ENCODE assay signal across 9 mouse cellular contexts in genomic region chr14:122450496-122451382, GRCm38 (mm10). TPM values are rescaled to one million over a fixed set of nuclear protein-coding genes. Genes with fewer than 3 reads are reported as not detected.
A peak's percentile ranks its signal among the peaks of the same experiment; 100 is the strongest.
DNase-seq lines count a peak whose midpoint lies in the region; ATAC-seq lines count a peak whose summit lies in the region.
"Had no signal": no experiment of that assay in that cellular context is flagged by ENCODE, and none has a peak within 500 bp of the region (broad histone marks: within the 10 kb centered on the region; RNA-seq: fewer than 3 reads in every experiment).

TSS of gene Gm5089 (minus strand) at chr14:122451115.

- peak within 1 kb of the TSS; percentile 60 for H3K9ac ChIP-seq in hindbrain, embryonic 11.5 days (ENCODE audit: low read depth, low read length)
- H3K9ac ChIP-seq in midbrain, embryonic 11.5 days (ENCODE audit: low read length) = peak within 1 kb of the TSS; percentile 75

- peak within 1 kb of the TSS; percentile 86 for H3K4me2 ChIP-seq in hindbrain, embryonic 11.5 days (replicated peaks; ENCODE audit: low read depth, low read length)
- H3K4me2 ChIP-seq in midbrain, embryonic 11.5 days = peak within 1 kb of the TSS; percentile 72

- H3K9me3 ChIP-seq in heart, embryonic 10.5 days = no peaks in the 10 kb centered on the region
- no peaks in the 10 kb centered on the region for H3K9me3 ChIP-seq in hindbrain, embryonic 11.5 days (ENCODE audit: control insufficient read depth, low read length)
- H3K9me3 ChIP-seq in midbrain, embryonic 11.5 days (ENCODE audit: control insufficient read depth, low read length) = no peaks in the 10 kb centered on the region

- peaks cover 26% of the 10 kb centered on the region for H3K4me1 ChIP-seq in heart, embryonic 10.5 days
- peaks cover 17% of the 10 kb centered on the region for H3K4me1 ChIP-seq in hindbrain, embryonic 11.5 days (replicated peaks; ENCODE audit: control insufficient read depth, insufficient read depth, low read length)
- H3K4me1 ChIP-seq in midbrain, embryonic 11.5 days (ENCODE audit: control insufficient read depth, insufficient read depth, low read length) = peaks cover 52% of the 10 kb centered on the region

- peaks cover 93% of the 10 kb centered on the region for H3K27me3 ChIP-seq in heart, embryonic 10.5 days (ENCODE audit: insufficient read depth, poor library complexity, severe bottlenecking)
- H3K27me3 ChIP-seq in hindbrain, embryonic 11.5 days (ENCODE audit: control insufficient read depth, insufficient read depth, low read length) = peaks cover 30% of the 10 kb centered on the region
- H3K27me3 ChIP-seq in midbrain, embryonic 11.5 days (ENCODE audit: control insufficient read depth, insufficient read depth, low read length) = peaks cover 46% of the 10 kb centered on the region

- WGBS in heart, embryonic 10.5 days = 1% methylated on average over 58 of the region's 59 CpGs
- WGBS in hindbrain, embryonic 11.5 days = under 1% methylated on average over 58 of the region's 59 CpGs
- WGBS in midbrain, embryonic 11.5 days = under 1% methylated on average over 58 of the region's 59 CpGs

- no peak for DNase-seq in heart, embryonic 10.5 days (ENCODE audit: low spot score)
- no peak for DNase-seq in heart, postnatal 4 days
- DNase-seq in cerebellum, postnatal 25 days = peak; percentile 78 to 83
- peak; percentile 70 for DNase-seq in hindbrain, embryonic 11.5 days (ENCODE audit: low spot score)
- DNase-seq in layer of hippocampus, postnatal 25 days (ENCODE audit: extremely low spot score in 1 of 2, low spot score in 1 of 2) = peak; percentile 27 to 57
- DNase-seq in midbrain, embryonic 11.5 days (ENCODE audit: low spot score, missing footprints) = peak; percentile 96
- DNase-seq in yolk sac, embryonic 10.5 days (ENCODE audit: low spot score) = peak; percentile 36
- no peak for DNase-seq in thymus, adult 18-20 months

- H3K4me3 ChIP-seq in heart, embryonic 10.5 days = peak within 1 kb of the TSS; percentile 65
- H3K4me3 ChIP-seq in hindbrain, embryonic 11.5 days (ENCODE audit: low read depth, low read length) = peak within 1 kb of the TSS; percentile 49
- peak within 1 kb of the TSS; percentile 39 for H3K4me3 ChIP-seq in midbrain, embryonic 11.5 days (ENCODE audit: low read depth, low read length)

- H3K27ac ChIP-seq in heart, embryonic 10.5 days = peak within 1 kb of the TSS; percentile 47; the same call in 1 of the 2 replicates
- peak within 1 kb of the TSS; percentile 81 for H3K27ac ChIP-seq in hindbrain, embryonic 11.5 days (ENCODE audit: low read depth, low read length)
- H3K27ac ChIP-seq in midbrain, embryonic 11.5 days (ENCODE audit: low read depth, low read length) = peak within 1 kb of the TSS; percentile 73

- H3K36me3 ChIP-seq in heart, embryonic 10.5 days = no peaks in the 10 kb centered on the region
- no peaks in the 10 kb centered on the region for H3K36me3 ChIP-seq in hindbrain, embryonic 11.5 days (ENCODE audit: control insufficient read depth, insufficient read depth, low read length)
- no peaks in the 10 kb centered on the region for H3K36me3 ChIP-seq in midbrain, embryonic 11.5 days (ENCODE audit: control insufficient read depth, insufficient read depth, low read length)

- peak; percentile 12; the same call in 1 of the 2 replicates for ATAC-seq in hindbrain, embryonic 11.5 days (ENCODE audit: low FRiP score)
- ATAC-seq in midbrain, embryonic 11.5 days (ENCODE audit: low FRiP score) = peak; percentile 26

RNA-seq across cellular contexts. Expression of gene Gm5089, which starts in this region (rescaled TPM):
- polyA plus RNA-seq in heart, embryonic 10.5 days (2016; fragmentation: Nextera tagmentation; extraction: Ambion mirVana) = not detected in 2 replicates
- not detected for total RNA-seq in heart, postnatal 4 days (2021)
- polyA plus RNA-seq in hindbrain, embryonic 11.5 days (2014; fragmentation: Nextera tagmentation; extraction: Ambion mirVana) = 0.99 and 1.6 TPM in 2 replicates
- under 1 TPM; 0.12 to 0.42 TPM for total RNA-seq in layer of hippocampus, postnatal 25 days (2021)
- polyA plus RNA-seq in midbrain, embryonic 11.5 days (2014; fragmentation: Nextera tagmentation; extraction: Ambion mirVana) = 0.62 and 0.64 TPM in 2 replicates
- total RNA-seq: heart, postnatal 14 days had no signal

Comparison
In these comparisons a context has a peak if more than half of its experiments do, and no peak if none do; other contexts are left out.
1. Peak in DNase-seq in layer of hippocampus, postnatal 25 days; RNA of the gene not detected or under 1 TPM.
2. Peak in DNase-seq, ATAC-seq, H3K4me3 ChIP-seq, H3K27ac ChIP-seq, H3K9ac ChIP-seq and H3K4me2 ChIP-seq in midbrain, embryonic 11.5 days; RNA of the gene not detected or under 1 TPM.
3. DNase-seq: peak in cerebellum, postnatal 25 days (2 of 2), hindbrain, embryonic 11.5 days (single experiment) and yolk sac, embryonic 10.5 days (single experiment); none in heart, embryonic 10.5 days (single experiment), heart, postnatal 4 days (single experiment) and thymus, adult 18-20 months (0 of 2).
4. Peak in every context shown above with its lines, with median percentiles within 50 percentile points of each other: H3K27ac ChIP-seq and H3K4me3 ChIP-seq.